Mouse (Mus musculus) G1E (cell line): ENCODE measurements around the gene Cysrt1. TPM values are rescaled to one million over a fixed set of nuclear protein-coding genes. Genes with fewer than 3 reads are reported as not detected.

ENCODE experiments used
- ATAC-seq: 2 replicates; pipeline ENCODE4 v1.8.0; 2016; ENCODE audit warnings: mild to moderate bottlenecking; ENCODE audit not compliant: insufficient number of reproducible peaks, poor library complexity, low FRiP score, severe bottlenecking; ENCODE audit errors: extremely low read depth
- DNase-seq: peaks from one replicate; pipeline ENCODE4 v3.0.0; 2012; ENCODE audit warnings: low spot score
- H3K27me3 ChIP-seq: 2 replicates; pipeline ENCODE4 v1.6.1; 2012; ENCODE audit warnings: mild to moderate bottlenecking, low read length, inconsistent platforms; ENCODE audit not compliant: insufficient read depth
- H3K36me3 ChIP-seq: replicated peaks from 2 replicates; pipeline ENCODE3; 2012; ENCODE audit warnings: mild to moderate bottlenecking, inconsistent platforms
- H3K4me1 ChIP-seq: 2 replicates; pipeline ENCODE4 v1.6.1; 2012; ENCODE audit warnings: low read depth, low read length, inconsistent platforms, mixed read lengths; ENCODE audit not compliant: insufficient read depth
- H3K4me3 ChIP-seq: 2 replicates; pipeline ENCODE4 v1.5.1; 2012; ENCODE audit warnings: low read depth, mild to moderate bottlenecking, inconsistent platforms, low read length, moderate library complexity, mixed read lengths
- H3K9me3 ChIP-seq: replicated peaks from 2 replicates; pipeline ENCODE4 v1.6.1; 2012; ENCODE audit warnings: inconsistent platforms
- CTCF ChIP-seq: IDR thresholded peaks from 2 replicates; pipeline ENCODE4 v1.5.1; 2012; ENCODE audit warnings: low read depth, low read length, inconsistent platforms, mixed read lengths
- GATA1 ChIP-seq: IDR thresholded peaks from 2 replicates; pipeline ENCODE4 v1.6.1; 2012; ENCODE audit warnings: borderline replicate concordance, low read length, inconsistent platforms, mixed read lengths
- GATA2 ChIP-seq: IDR thresholded peaks from 2 replicates; pipeline ENCODE4 v1.6.1; 2012; ENCODE audit warnings: low read depth, low read length, inconsistent platforms, borderline replicate concordance
- POLR2AphosphoS5 ChIP-seq: IDR thresholded peaks from 2 replicates; pipeline ENCODE4 v1.6.1; 2012; ENCODE audit warnings: low read depth, low read length, inconsistent platforms; ENCODE audit not compliant: insufficient replicate concordance
- TAL1 ChIP-seq: conservative IDR thresholded peaks from 2 replicates; pipeline ENCODE4 v1.6.1; 2012; ENCODE audit warnings: low read depth, low read length, inconsistent platforms, mixed read lengths
- polyA plus RNA-seq: library from polyadenylated mRNA; stranded (reverse); fragments of >175 nt; gene quantifications from 2 replicates; pipeline ENCODE4 v1.2.3, GENCODE M21; 2012
- total RNA-seq, 2 experiments: library from RNA; stranded (forward) in 1 of 2; stranded (reverse) in 1 of 2; fragments of 200-1000 nt in 1 of 2; fragments of >200 nt in 1 of 2; fragmentation: Nextera tagmentation in 1 of 2; gene quantifications; 2 replicates each; pipeline ENCODE4 v1.2.3; 2014 to 2017

The Cysrt1 gene
- total and polyA plus RNA-seq, 3 experiments, result not detected

- no peak for ATAC-seq
- Histone ChIP-seq H3K4me3 (no peak overlapping the region), H3K4me1 (peaks cover 59% of the 10 kb centered on the region), H3K27me3 (no peaks in the 10 kb centered on the region), H3K36me3 (peaks cover 83% of the 10 kb centered on the region), H3K9me3 (no peaks in the 10 kb centered on the region)
- DNase-seq, result no peak
- TF ChIP-seq POLR2AphosphoS5, result no peak
- no peak for TF ChIP-seq TAL1
- no peak for TF ChIP-seq GATA2
- no peak for TF ChIP-seq GATA1
- TF ChIP-seq CTCF, result no peak
Observed at GRCm38 (mm10) chr2:25197946-25198345, 44.3 kb downstream of the Cysrt1 start.

- Histone ChIP-seq H3K4me1 (peaks cover 61% of the 10 kb centered on the region), H3K36me3 (peaks cover 77% of the 10 kb centered on the region), H3K9me3 (no peaks in the 10 kb centered on the region), H3K27me3 (no peaks in the 10 kb centered on the region), H3K4me3 (peak overlapping the region; percentile 73; the same call in 1 of the 2 replicates)
- DNase-seq (no peak), ATAC-seq (no peak)
- TF ChIP-seq GATA1, result no peak
- no peak for TF ChIP-seq GATA2
- TF ChIP-seq TAL1, result no peak
- no peak for TF ChIP-seq POLR2AphosphoS5
- TF ChIP-seq CTCF, result no peak
Observed at GRCm38 (mm10) chr2:25197191-25197590, 45.1 kb downstream of the Cysrt1 start.

- TF ChIP-seq GATA1 (no peak), GATA2 (no peak), POLR2AphosphoS5 (no peak), TAL1 (no peak), CTCF (no peak)
- H3K9me3 ChIP-seq, result no peaks in the 10 kb centered on the region
- H3K27me3 ChIP-seq, result no peaks in the 10 kb centered on the region
- ATAC-seq (peak; percentile 74), DNase-seq (peak; percentile 92)
- H3K36me3 ChIP-seq, result peaks cover 72% of the 10 kb centered on the region
- H3K4me3 ChIP-seq, result peak within 1 kb of the TSS; percentile 73
- H3K4me1 ChIP-seq, result peaks cover 61% of the 10 kb centered on the region
Observed at GRCm38 (mm10) chr2:25196172-25196954, 45.9 kb downstream of the Cysrt1 start, which contains the start of gene Tor4a. TSS of gene Tor4a (minus strand) at chr2:25196886.

- DNase-seq, result peak; percentile 76
- ATAC-seq, result peak; percentile 41
- Histone ChIP-seq H3K36me3 (peaks cover 66% of the 10 kb centered on the region), H3K27me3 (peaks cover 2% of the 10 kb centered on the region), H3K9me3 (no peaks in the 10 kb centered on the region), H3K4me3 (peak overlapping the region; percentile 73), H3K4me1 (peaks cover 59% of the 10 kb centered on the region)
- TF ChIP-seq POLR2AphosphoS5 (no peak), GATA1 (no peak), GATA2 (no peak), CTCF (no peak), TAL1 (no peak)
Observed at GRCm38 (mm10) chr2:25195211-25196156, 46.8 kb downstream of the Cysrt1 start.

GRCm38 (mm10) chr2:25194486-25195171, 47.6 kb downstream of the Cysrt1 start:
- H3K27me3 ChIP-seq, result peaks cover 2% of the 10 kb centered on the region
- peaks cover 55% of the 10 kb centered on the region for H3K4me1 ChIP-seq
- TF ChIP-seq CTCF, result no peak
- TF ChIP-seq GATA2, result no peak
- TF ChIP-seq TAL1, result no peak
- TF ChIP-seq GATA1, result no peak
- TF ChIP-seq POLR2AphosphoS5, result no peak
- ATAC-seq, result no peak
- no peaks in the 10 kb centered on the region for H3K9me3 ChIP-seq
- peaks cover 57% of the 10 kb centered on the region for H3K36me3 ChIP-seq
- DNase-seq, result no peak
- peak overlapping the region; percentile 73; the same call in 1 of the 2 replicates for H3K4me3 ChIP-seq
